Mouse (Mus musculus) kidney, postnatal 14 days (tissue): Measurements from ENCODE around the gene Rabif.
"Not testable (repeated sequence)": the region's sequence is repeated elsewhere in the genome, so short reads cannot be mapped to it uniquely, and the experiment has no call there.

Experiments
- DNase-seq: peaks from one replicate; pipeline ENCODE4 v3.0.0; 2022; ENCODE audit warnings: mixed read lengths

Rabif gene

DNA sequence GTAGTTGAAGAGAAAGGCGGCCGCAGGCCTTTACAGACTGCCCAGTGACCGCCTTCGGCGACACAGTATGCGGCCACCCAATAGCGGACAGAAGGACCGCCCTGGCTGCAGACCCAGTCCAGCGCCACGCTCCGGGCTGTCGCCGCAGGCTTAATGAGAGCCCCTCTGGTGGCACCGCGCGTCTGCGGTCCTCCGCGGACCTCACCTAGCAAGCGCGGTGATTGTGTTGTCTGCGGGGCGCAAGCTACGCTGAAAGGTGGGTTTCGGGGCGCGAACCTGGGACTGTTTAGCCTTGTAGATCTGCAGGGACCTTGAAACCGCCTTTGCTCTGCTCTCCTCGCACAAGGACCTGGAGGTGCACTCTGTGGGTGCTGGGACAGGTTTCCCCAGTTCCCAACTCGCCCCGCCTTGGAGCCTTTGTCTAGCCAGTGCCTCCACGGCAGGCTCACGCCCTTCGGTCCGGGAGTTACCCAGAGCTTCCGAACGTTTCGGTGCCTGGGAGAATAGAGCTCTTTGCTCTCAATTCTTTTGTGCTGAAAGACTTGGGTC is 18.9 kb downstream of the Rabif start:
- DNase-seq = peak; percentile 34

DNA sequence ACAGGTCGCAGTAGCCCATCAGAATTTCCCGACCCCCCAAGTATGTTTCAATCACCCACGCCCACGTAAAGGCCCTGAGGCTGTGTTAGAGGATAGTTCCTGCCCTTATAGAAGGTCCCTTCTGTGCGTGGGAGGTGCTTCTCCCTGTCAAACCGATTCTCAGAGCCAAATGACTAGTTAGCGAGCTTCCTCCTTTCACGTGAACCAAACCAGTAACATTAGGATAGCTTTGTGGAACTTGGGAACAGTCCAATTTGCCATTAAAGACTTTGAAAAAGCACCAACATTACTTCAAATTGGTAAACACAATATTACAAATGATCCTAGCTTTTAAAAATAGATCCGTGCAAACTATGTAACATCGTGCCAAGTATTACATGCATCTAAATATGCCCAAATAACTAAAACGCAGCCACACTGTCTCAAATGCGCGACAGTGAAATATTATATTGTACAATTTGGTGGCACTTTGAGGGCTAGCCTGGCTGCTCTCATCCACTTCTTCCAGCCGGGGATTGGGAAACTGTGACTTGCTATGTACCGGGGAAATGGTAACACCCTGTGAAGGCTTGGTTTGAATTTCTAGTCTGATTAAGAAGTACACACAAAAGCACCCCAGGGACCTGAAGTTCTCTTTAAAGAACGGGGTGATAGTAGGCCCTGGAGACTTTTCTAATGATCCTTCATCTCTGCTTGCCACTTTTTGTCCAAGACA is 19.6 kb downstream of the Rabif start:
- DNase-seq = no peak

DNA sequence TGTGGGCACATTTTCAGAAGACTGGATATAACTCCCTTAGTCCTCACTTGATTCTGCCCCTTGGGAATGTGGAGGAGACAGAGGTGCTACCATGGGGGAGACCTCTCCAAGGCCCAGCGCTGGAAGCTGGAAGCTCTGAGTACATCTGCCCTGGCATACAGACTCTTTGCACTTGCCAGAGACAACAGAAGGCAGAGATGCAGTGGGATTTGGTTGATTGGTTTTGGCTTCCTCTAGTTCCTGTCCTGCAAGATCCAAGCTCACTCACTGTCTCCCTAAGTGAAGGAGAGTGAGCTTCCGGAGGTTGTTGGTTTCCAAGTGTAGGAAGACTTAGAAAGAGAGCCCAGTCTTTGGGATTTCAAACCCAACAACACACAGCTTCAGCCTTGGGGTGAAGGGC is 21.4 kb downstream of the Rabif start:
- no peak for DNase-seq

DNA sequence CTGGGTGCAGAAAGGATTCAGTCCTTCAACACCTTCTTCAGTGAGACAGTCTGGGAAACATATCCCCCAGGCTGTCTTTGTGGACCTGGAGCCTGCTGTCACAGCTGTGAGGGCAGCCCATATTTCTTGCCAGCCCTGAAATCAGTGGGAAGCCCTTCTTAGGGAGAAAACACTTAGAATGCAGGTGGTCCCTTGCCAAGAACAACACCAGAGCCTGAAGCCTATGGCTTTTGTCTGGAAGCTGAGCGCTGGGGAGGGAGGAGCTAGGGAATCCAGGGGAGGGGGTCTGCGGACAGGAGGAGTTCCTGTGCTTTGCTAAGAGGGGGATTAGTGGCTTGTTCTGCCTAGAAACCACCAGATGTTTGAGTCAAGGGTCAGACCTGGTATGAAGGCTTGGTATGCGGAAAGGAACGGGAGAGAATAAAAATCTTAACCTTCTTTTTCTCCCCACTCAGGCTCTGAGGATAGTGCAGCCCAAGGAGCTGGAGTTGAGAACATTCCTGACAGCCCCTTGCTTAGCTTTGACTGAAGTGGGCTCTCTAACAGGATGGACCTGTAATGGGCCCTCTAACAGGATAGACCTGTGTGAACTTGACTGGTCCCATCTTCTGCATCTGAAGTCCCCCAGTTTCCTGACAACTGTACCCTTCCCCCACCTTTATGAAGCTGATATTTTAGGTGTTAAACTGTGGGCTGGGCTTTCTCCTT is 22.2 kb downstream of the Rabif start:
- peak; percentile 63 for DNase-seq

DNA sequence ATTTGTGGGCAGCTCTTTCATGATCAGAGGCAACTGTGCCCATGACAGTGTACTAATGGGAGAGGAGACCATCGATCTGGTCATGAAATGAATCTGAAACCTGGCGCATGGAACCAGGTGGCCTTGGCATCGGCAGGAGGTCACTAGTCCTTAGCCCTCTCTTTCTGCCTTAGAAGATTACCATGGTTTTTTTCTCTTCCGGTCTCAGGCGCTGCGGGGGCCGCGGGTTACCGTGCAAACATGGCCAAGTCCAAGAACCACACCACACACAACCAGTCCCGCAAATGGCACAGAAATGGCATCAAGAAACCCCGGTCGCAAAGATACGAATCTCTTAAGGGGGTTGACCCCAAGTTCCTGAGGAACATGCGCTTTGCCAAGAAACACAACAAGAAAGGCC is 23.4 kb downstream of the Rabif start:
- DNase-seq = not testable (repeated sequence)

DNA sequence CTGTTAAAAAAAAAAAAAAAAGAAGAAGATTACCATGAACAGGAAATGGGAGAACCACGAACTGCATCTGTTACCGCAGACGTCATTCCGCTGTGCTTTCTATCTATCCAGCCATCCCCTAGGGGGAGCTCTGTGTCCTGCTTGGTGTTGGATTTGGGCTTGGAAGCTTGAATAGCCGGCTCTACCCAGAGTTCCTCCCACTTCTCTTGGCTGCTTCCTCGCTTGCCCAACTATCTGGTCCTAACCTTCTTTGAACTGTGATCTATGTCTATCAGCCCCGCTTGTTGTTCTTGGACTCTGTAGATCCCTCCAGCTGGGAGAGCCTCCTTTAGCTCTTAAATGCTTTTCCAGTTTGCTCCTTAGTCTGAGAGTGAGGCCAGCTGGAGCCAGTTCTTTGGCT is 24.2 kb downstream of the Rabif start:
- peak; percentile 93 for DNase-seq

DNA sequence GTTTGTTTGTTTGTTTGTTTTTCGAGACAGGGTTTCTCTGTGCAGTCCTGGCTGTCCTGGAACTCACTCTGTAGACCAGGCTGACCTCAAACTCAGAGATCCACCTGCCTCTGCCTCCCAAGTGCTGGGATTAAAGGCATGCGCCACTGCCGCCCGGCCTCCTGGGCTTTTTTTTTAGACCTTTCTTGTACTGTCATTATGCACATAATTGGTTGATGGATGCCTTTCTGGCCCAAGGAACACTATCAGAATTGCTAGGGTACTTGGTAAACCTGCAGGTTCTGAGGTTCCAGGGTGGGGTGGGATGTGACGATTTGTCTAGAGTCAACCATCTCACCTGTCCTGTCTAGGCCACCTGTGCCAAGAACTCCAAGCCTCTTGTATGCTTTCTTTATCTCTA is 24.8 kb downstream of the Rabif start:
- DNase-seq = not testable (repeated sequence)

DNA sequence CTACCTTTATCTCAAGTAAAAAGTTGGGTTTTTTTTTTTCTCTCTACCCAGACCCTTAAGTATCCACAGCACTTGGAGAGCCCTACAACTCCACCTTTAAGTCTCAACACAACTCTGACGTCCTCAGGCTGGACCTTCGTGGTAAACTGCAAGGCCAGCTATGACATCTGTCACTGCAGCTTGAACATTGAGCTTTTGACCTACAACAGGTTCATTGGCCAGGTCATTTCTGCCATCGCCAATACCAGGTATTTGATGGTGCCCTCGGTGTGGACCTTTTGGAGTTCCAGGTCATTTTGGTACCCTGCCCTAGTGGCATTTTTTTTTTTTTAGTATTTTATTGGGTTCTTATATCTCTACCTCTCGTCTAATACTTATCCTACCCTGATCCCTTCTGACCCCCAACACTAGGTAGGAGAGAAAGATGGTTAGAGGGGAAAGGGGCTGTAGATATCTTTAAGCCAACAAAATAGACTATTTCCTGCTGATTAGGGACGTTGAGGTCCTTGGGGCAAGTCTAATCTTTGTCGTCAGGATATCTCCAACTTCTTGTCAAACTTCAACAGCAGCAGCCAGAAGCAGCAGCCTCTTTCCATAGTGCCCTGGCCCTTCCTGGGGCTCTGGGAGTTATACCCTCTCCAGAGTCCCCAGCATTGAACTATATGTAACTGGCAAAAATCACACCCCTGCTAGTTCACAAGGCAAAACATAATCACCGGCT is 25.7 kb downstream of the Rabif start:
- no peak for DNase-seq

DNA sequence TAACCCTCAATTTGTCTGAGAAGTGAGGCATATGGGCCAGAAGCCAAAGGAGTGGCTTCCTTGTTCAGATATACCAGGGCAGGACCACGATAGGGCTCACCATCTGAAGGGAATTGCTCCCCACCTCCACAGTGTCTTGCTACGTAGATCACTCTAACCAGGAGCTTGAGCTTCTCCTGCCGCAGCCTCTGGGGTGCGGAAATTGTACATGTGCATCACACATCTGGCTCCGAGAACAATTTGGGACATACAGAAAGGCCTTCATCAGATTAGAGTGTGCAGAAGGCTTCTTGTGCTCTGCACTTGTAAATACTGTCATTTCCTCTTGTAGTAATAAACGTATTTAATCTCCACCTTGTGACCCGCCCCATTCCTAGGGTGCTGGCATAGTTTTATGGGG is 26.7 kb downstream of the Rabif start:
- DNase-seq = no peak

DNA sequence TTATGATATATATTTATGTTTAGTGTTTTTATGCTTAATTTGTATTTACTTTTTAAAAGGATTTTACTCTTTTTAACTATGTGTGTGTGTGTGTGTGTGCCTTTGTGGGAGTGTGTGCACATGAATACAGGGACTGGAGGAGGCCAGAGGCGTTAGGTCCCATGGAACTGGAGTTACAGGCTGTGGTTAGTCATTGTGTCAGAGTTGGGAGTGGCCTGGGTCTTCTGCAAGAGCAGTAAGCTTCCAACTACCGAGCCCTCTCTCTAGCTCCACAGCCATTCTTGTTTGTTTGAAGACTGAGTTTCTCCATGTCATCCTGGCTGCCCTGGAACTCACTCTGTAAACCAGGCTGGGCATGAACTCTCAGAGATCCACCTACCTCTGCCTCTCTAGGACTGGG is 27.9 kb downstream of the Rabif start:
- no peak for DNase-seq

DNA sequence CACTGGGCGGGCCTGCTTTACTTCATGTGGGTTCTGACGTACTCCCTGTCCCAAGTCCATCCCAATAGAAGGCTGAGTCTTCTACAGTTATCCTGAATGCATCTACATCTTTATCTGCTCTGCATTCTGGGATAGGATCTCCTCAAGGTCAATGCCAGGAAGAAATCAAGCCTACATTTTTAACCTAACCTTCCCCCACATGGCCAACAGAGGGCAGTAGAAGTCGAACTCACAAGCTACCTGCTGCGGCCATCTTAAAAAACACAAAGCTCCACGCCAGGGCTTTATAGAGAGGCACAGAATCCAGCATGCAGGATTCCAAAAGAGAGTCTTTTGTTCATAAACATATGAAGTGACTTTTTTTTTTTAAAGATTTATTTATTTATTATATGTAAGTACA is 30.0 kb downstream of the Rabif start:
- DNase-seq = no peak

DNA sequence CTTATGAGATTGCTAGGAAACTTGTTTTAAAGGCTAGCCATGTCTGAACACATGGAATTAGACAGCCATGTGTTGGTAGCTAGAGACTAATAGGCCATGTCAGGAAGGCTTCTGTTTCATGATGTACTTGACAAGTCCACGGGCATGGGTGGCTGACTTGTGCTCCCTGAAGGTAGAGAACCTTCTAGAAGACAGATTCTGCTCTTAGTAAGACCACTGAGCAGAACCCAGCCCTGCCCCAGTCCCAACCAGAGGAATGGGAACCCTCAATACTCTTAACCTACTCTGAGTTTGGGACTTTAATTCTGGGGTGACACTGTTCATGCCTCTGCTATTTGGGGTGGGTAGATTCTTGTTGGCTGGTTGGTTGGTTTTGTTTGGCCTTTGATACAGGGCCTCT is 30.6 kb downstream of the Rabif start:
- no peak for DNase-seq

DNA sequence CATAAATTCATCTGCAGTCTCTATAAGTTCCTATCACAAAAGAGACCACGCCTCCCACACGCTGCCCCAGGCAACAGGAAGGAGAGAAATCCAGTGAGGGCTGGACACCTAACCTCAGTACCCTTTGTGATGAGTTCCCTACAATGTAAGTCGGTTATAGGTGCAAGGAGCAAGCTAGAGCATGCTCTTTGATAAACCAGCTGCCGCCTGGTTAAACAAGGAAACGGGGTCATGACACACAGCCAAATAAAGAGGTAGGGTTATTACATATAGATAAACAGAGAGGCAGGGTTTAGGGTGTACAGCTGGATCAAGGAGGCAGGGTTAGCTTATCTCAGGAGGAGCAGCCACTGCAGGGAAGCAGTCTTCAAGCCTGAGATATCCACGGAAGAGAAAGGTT is 32.3 kb downstream of the Rabif start:
- DNase-seq = no peak

DNA sequence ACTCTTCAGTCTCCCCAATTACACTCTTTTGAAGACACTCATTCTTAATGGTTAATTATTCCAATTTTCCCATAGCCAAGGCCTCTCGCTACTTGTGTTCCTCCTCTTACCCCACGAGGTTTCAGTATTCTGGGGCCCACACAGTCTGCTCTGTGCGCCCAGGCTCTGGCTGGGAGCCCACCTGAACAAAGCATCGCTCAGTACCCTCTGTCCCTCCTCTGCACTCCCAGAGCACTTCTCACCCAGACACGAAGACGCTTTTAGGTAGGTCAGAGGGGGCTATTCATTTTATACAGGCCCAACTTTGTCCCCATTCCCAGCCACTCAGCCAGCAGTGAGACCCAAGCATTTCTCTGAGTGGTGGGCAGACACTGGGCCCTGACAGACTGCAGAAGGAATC is 36.2 kb downstream of the Rabif start:
- DNase-seq = no peak

DNA sequence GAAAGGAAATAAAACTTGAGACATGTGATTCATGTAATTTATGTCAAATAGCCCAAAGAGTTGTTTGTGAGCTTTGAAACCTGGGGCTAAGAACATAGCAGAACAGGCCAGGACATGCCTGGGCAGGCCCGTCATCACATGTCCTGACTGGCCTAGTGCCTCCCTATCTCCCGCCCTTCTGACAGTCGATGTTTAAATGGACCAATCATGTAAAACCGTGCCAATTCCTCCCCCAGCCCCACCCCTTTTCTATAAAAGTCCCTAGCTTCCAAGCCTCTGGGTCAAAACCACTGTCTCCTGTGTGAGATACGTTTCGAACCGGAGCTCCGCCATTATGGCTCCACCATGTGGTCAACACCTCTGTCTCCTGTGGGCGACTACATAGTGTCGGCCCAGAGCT is 39.3 kb downstream of the Rabif start:
- DNase-seq = not testable (repeated sequence)

DNA sequence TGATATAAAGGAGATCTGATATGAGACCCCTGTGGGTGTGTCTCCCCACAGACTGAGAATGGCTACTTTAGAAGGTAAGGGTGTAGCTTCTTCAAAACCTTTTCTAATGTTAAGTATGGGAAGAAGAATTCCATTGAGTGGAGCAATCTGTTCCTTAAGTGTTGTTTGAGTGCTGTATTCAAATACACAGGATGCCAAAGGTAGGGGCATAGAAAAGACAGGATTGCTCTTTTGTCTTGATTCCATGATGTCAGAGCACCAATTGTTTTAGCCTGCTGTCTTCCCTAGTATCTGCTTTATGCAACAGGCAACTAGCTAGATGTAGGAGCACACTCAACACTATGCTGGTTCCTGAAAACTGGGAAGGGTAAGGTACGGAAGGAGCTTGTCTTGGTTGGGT is 40.6 kb downstream of the Rabif start:
- no peak for DNase-seq

DNA sequence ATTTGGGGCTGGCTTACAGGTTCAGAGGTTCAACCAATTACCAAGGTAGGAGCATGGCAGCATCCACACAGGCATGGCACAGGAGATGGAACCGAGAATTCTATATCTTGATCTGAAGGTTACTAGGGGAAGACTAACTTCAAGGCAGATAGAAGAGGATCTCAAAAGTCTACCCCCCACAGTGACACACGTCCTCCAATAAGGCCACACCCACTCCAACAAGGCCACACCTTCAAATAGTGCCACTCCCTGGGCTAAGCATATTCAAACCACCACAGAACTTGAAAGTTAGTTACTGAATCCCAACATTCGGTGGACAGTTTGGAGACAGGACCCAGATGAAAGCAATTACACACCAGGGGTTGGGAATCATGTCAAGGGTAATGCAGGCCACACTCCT is 41.1 kb downstream of the Rabif start:
- no peak for DNase-seq

DNA sequence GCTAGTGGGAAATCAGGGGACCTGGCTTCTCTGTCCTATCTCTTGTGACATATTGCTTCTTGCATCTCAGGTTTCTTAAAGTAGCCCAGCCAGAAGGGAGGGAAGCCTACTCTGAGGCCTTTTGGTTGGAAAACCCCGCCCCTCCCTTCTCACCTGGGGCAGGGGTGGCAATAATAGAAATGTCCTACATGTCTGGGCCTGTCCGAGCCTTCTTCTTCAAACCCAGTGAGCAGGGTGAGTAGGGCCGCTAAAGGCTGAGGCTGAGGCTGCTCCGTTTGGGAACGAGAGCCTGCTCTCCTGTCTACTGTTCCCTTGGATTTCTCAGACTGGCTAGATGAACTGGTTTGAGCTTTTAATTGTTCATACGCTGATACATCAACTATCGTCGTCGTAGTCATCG is 46.2 kb downstream of the Rabif start:
- DNase-seq = no peak

DNA sequence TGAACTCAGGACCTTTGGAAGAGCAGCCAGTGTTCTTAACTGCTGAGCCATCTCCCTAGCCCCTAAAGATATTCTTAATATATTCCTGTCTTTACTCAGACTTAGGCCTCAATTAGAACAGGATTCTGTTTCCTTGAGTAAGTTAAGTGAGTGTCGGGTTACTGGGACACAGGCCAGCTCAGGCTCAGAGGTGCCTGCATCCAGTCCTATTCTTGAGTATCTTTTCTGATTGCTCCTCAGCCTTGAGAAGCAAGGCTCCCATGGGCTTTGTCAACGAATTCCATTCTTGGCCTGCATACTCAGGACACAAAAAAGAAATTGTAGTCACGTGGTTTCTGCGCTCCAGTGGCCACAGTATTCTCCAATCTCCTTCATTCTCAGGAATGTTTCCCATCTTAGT is 53.8 kb downstream of the Rabif start:
- DNase-seq = no peak

DNA sequence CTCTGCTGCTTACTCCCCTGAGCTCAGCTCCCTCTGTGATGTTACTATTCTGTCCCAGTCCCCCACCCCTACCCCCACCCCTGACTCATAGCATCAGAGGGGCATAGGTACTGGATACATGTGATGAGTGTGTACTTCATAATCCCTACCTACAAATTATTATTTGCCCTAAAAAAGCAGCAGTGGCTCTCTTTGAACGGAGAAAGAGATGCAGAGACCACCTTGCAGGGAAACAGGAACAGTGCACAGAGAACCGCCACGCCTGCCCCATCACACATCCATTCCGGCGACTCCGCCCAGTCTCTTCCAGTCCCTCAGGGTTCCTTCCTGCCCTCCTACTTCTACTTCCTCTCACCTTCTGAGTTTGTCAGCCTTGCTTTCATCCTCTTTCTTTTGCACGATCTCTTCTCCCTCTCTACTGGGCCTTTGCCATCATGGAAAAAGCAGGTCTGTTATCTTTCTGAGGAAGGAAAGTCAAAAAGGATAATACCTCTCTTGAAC is 55.2 kb downstream of the Rabif start, which contains the start of gene Mgat4e:
TSS of gene Mgat4e (minus strand) at position 51 of the 501 bp plus-strand sequence.
- DNase-seq = no peak

DNA sequence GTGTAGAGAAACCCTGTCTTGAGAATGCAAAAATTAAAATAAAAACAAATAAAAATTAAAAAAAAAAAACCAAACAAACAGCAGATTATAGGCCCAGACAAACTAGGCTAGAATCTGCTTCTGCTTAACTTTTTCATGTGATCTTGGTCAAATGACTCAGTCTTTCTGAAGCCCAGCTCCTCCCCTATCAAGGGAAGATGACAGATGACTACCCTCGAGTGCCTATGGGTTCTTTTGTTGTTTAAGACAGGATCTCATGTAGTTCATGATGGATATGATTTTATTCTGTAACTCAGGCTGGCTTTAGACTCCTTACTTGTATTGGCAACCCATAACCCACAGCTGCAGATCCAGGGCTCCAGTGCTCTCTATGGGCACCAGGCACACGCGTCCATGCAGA is 57.4 kb downstream of the Rabif start:
- no peak for DNase-seq

DNA sequence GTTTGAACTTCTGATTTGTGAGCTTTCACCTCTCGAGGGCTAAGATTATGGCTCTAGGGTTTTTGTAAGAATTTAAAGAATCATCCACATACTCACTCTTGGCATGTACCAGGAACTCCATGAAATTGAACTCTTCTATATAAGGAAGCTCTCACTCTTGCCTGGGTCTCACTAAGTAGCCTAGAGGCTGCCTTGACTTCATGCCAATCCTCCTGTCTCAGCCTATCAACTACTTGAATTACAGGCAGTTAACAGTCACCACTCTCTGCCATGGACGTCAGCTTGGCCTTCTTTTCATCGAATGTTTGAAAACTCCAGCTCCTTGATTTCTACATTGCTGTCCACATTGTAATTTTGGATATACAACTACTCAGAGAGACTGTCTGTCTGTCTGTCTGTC is 57.9 kb downstream of the Rabif start:
- no peak for DNase-seq

DNA sequence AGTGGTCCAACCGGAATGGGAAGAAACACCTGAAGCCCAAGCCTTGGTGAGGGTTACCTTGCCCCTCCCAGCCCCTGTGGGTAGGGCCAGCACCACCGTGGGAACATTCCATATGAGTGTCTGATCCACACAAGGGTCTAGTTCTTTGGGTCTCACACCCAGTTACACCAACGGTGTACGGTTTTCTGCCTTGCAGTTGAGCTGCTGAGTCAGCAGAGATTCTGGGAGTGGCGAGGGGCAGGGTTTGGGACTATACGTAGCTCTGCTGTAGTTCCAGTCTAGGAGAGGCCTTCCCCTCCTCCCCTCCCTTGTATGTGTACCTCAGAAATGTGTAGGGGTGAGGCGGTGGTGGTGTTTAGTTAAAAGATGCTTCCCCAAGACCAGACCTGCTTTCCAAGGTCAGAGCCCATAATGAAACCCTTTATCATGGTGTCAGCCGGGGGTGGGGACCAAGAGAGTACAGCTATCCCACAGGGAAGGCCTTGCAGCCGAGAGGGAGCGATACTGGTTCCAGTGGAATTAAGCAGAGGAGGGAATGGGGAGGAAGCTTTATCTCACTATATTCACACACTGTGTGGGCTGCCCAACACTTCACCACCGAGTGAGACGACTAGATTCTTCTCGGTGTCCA is 60.9 kb downstream of the Rabif start:
- DNase-seq = peak; percentile 25
